Mouse (Mus musculus) lung, embryonic 15.5 days (tissue): Measurements from ENCODE around the gene Ascl2. TPM values are rescaled to one million over a fixed set of nuclear protein-coding genes. Genes with fewer than 3 reads are reported as not detected.

Experiments
- ATAC-seq: fragments of 200-750 bp; cut with Nextera tagmentation; 2 replicates; pipeline ENCODE4 v1.8.0; 2017; ENCODE audit warnings: moderate number of reproducible peaks, borderline replicate concordance; ENCODE audit not compliant: low FRiP score, low TSS enrichment; ENCODE audit errors: extremely low read depth
- H3K27ac ChIP-seq: fragments of 300-500 bp; sonication (generic); 2 replicates; pipeline ENCODE4 v1.5.1; 2015; ENCODE audit warnings: moderate library complexity, mild to moderate bottlenecking, inconsistent platforms
- H3K27me3 ChIP-seq: fragments of 300-500 bp; sonication (generic); 2 replicates; pipeline ENCODE4 v1.6.1; 2015; ENCODE audit warnings: inconsistent platforms
- H3K36me3 ChIP-seq: fragments of 300-500 bp; sonication (generic); 2 replicates; pipeline ENCODE4 v1.6.1; 2015; ENCODE audit warnings: inconsistent platforms
- H3K4me1 ChIP-seq: fragments of 300-500 bp; sonication (generic); 2 replicates; pipeline ENCODE4 v1.6.1; 2015; ENCODE audit warnings: inconsistent platforms
- H3K4me2 ChIP-seq: fragments of 300-500 bp; sonication (generic); 2 replicates; pipeline ENCODE4 v1.6.1; 2015; ENCODE audit warnings: inconsistent platforms, mild to moderate bottlenecking, moderate library complexity
- H3K4me3 ChIP-seq: fragments of 300-500 bp; sonication (generic); 2 replicates; pipeline ENCODE4 v1.5.1; 2015; ENCODE audit warnings: mild to moderate bottlenecking, inconsistent platforms
- H3K9ac ChIP-seq: fragments of 300-500 bp; sonication (generic); 2 replicates; pipeline ENCODE4 v1.6.1; 2015; ENCODE audit warnings: inconsistent platforms
- H3K9me3 ChIP-seq: fragments of 300-500 bp; sonication (generic); 2 replicates; pipeline ENCODE4 v1.6.1; 2016; ENCODE audit warnings: inconsistent platforms
- WGBS: fragments of 180-500 bp; shearing (Covaris S2); methylation state at CpG from one replicate; pipeline ENCODE4 v1.1.7; 2015; 5-methylcytosine and 5-hydroxymethylcytosine counted together
- polyA plus RNA-seq: library from polyadenylated mRNA; unstranded; fragments of >200 nt; fragmentation: Nextera tagmentation; extraction: Ambion mirVana; gene quantifications from 2 replicates; pipeline ENCODE4 v1.2.1, GENCODE M21; 2015

Ascl2 gene
- polyA plus RNA-seq, 1 experiment from 2014 or later, result 3.4 TPM

GRCm38 (mm10) chr7:142995004-142995403 lies 25.9 kb upstream of the Ascl2 start:
- no peaks in the 10 kb centered on the region for H3K9me3 ChIP-seq
- peaks cover 13% of the 10 kb centered on the region for H3K4me1 ChIP-seq
- no peaks in the 10 kb centered on the region for H3K36me3 ChIP-seq
- ATAC-seq, result no peak
- no peaks in the 10 kb centered on the region for H3K27me3 ChIP-seq
- H3K27ac ChIP-seq, result no peak overlapping the region
- H3K4me2 ChIP-seq, result no peak overlapping the region
- H3K9ac ChIP-seq, result no peak overlapping the region
- H3K4me3 ChIP-seq, result no peak overlapping the region

GRCm38 (mm10) chr7:142987718-142988117 lies 18.7 kb upstream of the Ascl2 start:
- Histone ChIP-seq H3K4me2 (no peak overlapping the region), H3K27ac (no peak overlapping the region), H3K27me3 (no peaks in the 10 kb centered on the region), H3K4me1 (no peaks in the 10 kb centered on the region), H3K36me3 (no peaks in the 10 kb centered on the region), H3K9ac (no peak overlapping the region), H3K4me3 (no peak overlapping the region), H3K9me3 (no peaks in the 10 kb centered on the region)
- 68% methylated on average over 3 of the region's 3 CpGs for WGBS
- no peak for ATAC-seq

DNA sequence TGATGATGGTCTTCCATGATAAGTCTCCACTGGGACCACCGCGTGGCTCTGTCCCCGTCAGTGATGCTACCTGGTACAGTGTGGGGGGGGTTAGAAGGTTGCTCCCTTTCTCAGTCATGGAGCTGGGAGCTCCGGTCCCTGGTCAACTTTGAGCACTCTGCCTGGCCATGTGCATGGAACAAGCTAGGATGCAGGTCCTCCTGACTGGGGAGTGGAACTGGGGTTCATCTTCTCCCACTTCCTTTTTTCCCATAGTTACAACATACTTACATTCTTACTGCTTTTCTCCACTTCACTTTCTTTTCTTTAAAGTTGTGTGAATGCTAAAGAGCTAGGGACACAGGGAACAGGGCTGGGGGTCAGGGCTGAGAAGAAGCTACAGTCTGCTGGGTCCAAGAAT lies 16.1 kb upstream of the Ascl2 start:
- no peaks in the 10 kb centered on the region for H3K4me1 ChIP-seq
- no peak overlapping the region for H3K4me3 ChIP-seq
- WGBS, result 90% methylated on average over 4 of the region's 4 CpGs
- H3K4me2 ChIP-seq, result no peak overlapping the region
- no peak overlapping the region for H3K9ac ChIP-seq
- H3K27ac ChIP-seq, result no peak overlapping the region
- no peak for ATAC-seq
- no peaks in the 10 kb centered on the region for H3K9me3 ChIP-seq
- H3K36me3 ChIP-seq, result no peaks in the 10 kb centered on the region
- H3K27me3 ChIP-seq, result no peaks in the 10 kb centered on the region

DNA sequence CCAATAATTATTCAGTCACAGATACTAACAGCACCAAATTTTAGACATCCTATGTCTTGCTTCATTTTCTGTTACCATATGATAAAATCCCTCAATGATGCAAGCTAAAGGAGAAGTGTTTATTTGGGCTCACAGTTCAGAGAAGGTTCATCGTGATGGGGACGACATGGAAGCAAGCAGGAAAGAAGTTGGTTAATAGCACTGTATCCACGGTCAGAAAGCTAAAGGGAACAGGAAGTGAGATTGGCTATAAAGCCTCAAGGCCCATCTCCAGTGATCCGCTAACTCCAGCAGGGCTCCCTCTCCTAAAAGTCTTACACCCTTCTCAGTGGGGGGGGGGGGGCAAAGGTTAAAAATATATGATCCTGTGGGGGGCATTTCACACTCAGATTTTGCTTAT lies 12.8 kb upstream of the Ascl2 start:
- Histone ChIP-seq H3K4me1 (no peaks in the 10 kb centered on the region), H3K27me3 (no peaks in the 10 kb centered on the region), H3K36me3 (no peaks in the 10 kb centered on the region), H3K9me3 (no peaks in the 10 kb centered on the region), H3K9ac (no peak overlapping the region), H3K27ac (no peak overlapping the region), H3K4me3 (no peak overlapping the region), H3K4me2 (no peak overlapping the region)
- ATAC-seq, result no peak
- WGBS, result 52% methylated on average over 4 of the region's 4 CpGs

DNA sequence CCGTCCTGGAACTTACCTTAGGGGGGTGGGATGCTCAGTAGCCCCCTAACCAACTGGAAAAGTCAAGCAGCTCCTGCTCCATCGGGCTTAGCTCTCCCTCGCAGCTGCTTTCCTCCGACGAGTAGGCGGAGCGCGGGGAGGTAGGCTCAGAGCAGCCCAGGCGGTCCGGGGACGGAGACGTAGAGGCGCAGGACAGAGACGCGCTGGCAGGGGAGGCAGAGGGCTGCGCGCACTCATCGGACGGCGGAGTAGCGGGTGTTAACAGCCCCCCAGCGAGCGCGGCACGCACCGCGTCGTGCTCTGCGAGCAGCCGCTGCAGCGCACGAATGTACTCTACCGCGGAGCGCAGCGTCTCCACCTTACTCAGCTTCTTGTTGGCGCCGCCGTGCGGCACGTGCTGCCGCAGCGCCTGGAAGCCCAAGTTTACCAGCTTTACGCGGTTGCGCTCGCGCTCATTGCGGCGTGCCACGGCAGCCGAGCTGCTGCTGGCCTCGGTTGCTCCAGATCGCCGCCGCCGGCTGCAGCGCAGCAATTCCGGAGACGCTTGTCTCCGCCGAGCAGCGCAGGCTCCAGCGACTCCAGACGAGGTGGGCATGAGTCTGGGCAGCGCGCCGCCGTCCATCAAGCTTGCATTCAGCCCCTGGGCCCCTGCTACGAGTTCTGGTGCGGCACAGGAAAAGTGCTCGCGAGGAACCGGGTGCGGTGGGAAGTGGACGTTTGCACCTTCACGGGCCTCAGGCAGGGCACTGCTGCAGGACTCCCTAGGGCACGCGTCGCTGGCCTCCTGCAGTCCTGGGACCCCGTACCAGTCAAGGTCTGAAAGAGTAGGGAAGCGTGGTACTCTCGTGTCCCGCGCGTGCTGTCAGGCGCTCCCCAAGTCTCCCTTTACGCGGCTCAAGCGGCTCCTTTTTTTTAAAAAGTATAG lies 918 bp downstream of the Ascl2 start:
- ATAC-seq, result peak; percentile 62
- Histone ChIP-seq H3K9me3 (no peaks in the 10 kb centered on the region), H3K4me2 (peak overlapping the region; percentile 97), H3K4me3 (peak overlapping the region; percentile 46), H3K27ac (peak overlapping the region; percentile 67), H3K27me3 (peaks cover 88% of the 10 kb centered on the region), H3K36me3 (no peaks in the 10 kb centered on the region), H3K9ac (peak overlapping the region; percentile 36), H3K4me1 (peaks cover 23% of the 10 kb centered on the region)
- under 1% methylated on average over 90 of the region's 90 CpGs for WGBS

- Histone ChIP-seq H3K27me3 (peaks cover 88% of the 10 kb centered on the region), H3K4me3 (peak overlapping the region; percentile 46), H3K4me2 (peak overlapping the region; percentile 97), H3K27ac (peak overlapping the region; percentile 67), H3K9ac (peak overlapping the region; percentile 36), H3K9me3 (no peaks in the 10 kb centered on the region), H3K4me1 (peaks cover 23% of the 10 kb centered on the region), H3K36me3 (no peaks in the 10 kb centered on the region)
- ATAC-seq, result peak; percentile 72
- WGBS, result 1% methylated on average over 36 of the region's 36 CpGs
Measured at GRCm38 (mm10) chr7:142967414-142967883, 1.6 kb downstream of the Ascl2 start.

- Histone ChIP-seq H3K4me3 (no peak overlapping the region), H3K4me1 (no peaks in the 10 kb centered on the region), H3K4me2 (no peak overlapping the region), H3K36me3 (no peaks in the 10 kb centered on the region), H3K9me3 (no peaks in the 10 kb centered on the region), H3K9ac (no peak overlapping the region), H3K27ac (no peak overlapping the region), H3K27me3 (peaks cover 12% of the 10 kb centered on the region)
- no peak for ATAC-seq
- WGBS, result 68% methylated on average over 4 of the region's 4 CpGs
Measured at GRCm38 (mm10) chr7:142959752-142960151, 9.3 kb downstream of the Ascl2 start.

DNA sequence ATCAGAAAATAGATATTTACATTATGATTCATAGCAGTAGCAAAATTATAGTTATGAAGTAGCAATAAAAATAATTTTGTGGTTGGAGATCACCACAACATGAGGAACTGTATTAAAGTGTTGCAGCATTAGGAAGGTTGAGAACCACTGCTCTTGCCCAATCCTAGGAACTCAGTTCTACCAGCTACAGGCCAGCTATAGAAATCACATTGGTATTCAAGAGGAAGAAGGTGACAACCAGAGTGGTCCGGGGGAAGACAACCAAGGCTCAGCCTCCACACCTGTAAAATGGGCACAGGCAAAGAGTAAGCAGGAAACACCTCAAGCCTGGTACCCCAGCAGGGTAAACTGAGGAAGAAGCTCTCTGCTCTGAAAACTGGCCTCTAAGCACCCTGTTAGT lies 10.2 kb downstream of the Ascl2 start:
- WGBS, result 89% methylated on average over 1 of the region's 1 CpGs
- no peak for ATAC-seq
- H3K27me3 ChIP-seq, result peaks cover 4% of the 10 kb centered on the region

GRCm38 (mm10) chr7:142956018-142956417 lies 13.0 kb downstream of the Ascl2 start:
- H3K9ac ChIP-seq, result no peak overlapping the region
- no peaks in the 10 kb centered on the region for H3K36me3 ChIP-seq
- H3K4me3 ChIP-seq, result no peak overlapping the region
- H3K9me3 ChIP-seq, result no peaks in the 10 kb centered on the region
- H3K4me1 ChIP-seq, result no peaks in the 10 kb centered on the region
- H3K27me3 ChIP-seq, result no peaks in the 10 kb centered on the region
- 0 out of 2 replicates have a peak, but pooled peaks have one; percentile 31 for ATAC-seq
- WGBS, result 34% methylated on average over 2 of the region's 2 CpGs
- no peak overlapping the region for H3K4me2 ChIP-seq
- H3K27ac ChIP-seq, result no peak overlapping the region

More for the DNA sequence above, 10.2 kb downstream of the Ascl2 start:
- H3K4me1 ChIP-seq, result no peaks in the 10 kb centered on the region
- H3K4me2 ChIP-seq, result no peak overlapping the region
- no peak overlapping the region for H3K9ac ChIP-seq
- no peaks in the 10 kb centered on the region for H3K9me3 ChIP-seq
- H3K36me3 ChIP-seq, result no peaks in the 10 kb centered on the region
- H3K27ac ChIP-seq, result no peak overlapping the region
- no peak overlapping the region for H3K4me3 ChIP-seq

GRCm38 (mm10) chr7:142949568-142949967 lies 19.5 kb downstream of the Ascl2 start:
- no peak overlapping the region for H3K4me3 ChIP-seq
- H3K27ac ChIP-seq, result no peak overlapping the region
- 0% methylated on average over 1 of the region's 1 CpGs for WGBS
- no peak for ATAC-seq
- H3K4me1 ChIP-seq, result no peaks in the 10 kb centered on the region
- no peaks in the 10 kb centered on the region for H3K27me3 ChIP-seq
- no peak overlapping the region for H3K9ac ChIP-seq
- no peaks in the 10 kb centered on the region for H3K36me3 ChIP-seq
- H3K4me2 ChIP-seq, result no peak overlapping the region
- no peaks in the 10 kb centered on the region for H3K9me3 ChIP-seq

DNA sequence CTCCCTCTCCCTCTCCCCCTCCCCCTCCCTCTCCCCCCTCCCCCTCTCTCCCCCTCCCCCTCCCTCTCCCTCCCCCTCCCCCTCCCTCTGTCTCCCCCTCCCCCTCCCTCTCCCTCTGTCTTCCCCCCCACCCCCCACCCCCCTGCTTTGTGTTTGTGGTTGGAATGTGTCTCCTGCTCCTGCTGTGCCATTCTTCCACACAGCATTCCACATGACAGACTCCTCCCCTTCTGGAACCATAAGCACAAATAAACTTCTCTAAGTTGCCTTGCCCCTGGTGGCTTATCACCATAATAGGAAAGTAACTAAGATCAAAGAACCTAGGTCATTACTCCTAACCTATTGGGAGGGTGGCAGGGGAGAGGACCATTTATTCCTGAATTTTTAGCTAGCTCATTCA lies 31.4 kb downstream of the Ascl2 start:
- ATAC-seq, result no peak
- Histone ChIP-seq H3K9me3 (no peaks in the 10 kb centered on the region), H3K4me1 (peaks cover 3% of the 10 kb centered on the region; the same call in 1 of the 2 replicates), H3K27me3 (no peaks in the 10 kb centered on the region), H3K36me3 (no peaks in the 10 kb centered on the region), H3K9ac (no peak overlapping the region), H3K4me2 (no peak overlapping the region), H3K27ac (no peak overlapping the region), H3K4me3 (no peak overlapping the region)

GRCm38 (mm10) chr7:142935708-142936107 lies 33.4 kb downstream of the Ascl2 start:
- H3K36me3 ChIP-seq, result no peaks in the 10 kb centered on the region
- no peak overlapping the region for H3K4me2 ChIP-seq
- no peak overlapping the region for H3K9ac ChIP-seq
- H3K9me3 ChIP-seq, result no peaks in the 10 kb centered on the region
- H3K4me1 ChIP-seq, result peaks cover 3% of the 10 kb centered on the region; the same call in 1 of the 2 replicates
- no peak overlapping the region for H3K4me3 ChIP-seq
- H3K27ac ChIP-seq, result no peak overlapping the region
- 78% methylated on average over 14 of the region's 14 CpGs for WGBS
- no peaks in the 10 kb centered on the region for H3K27me3 ChIP-seq
- ATAC-seq, result no peak
